Mouse (Mus musculus): ENCODE measurements around the gene Afdn. TPM values are rescaled to one million over a fixed set of nuclear protein-coding genes. Genes with fewer than 3 reads are reported as not detected.
"Not testable (repeated sequence)": the region's sequence is repeated elsewhere in the genome, so short reads cannot be mapped to it uniquely, and the experiment has no call there.

Afdn gene
- total RNA-seq, 2 experiments from 2014 or later: 101 to 105 TPM

GRCm38 (mm10) chr17:13768531-13768930, 8.2 kb downstream of the Afdn start:
- DNase-seq (ENCODE audit: low spot score in 2 of 2): no peak

- peak in 1 of 2 experiments; percentile 33 for DNase-seq (ENCODE audit: low spot score in 2 of 2)
Measured at GRCm38 (mm10) chr17:13769256-13769655, 8.9 kb downstream of the Afdn start.

GRCm38 (mm10) chr17:13777676-13778075, 17.3 kb downstream of the Afdn start:
- DNase-seq (ENCODE audit: low spot score in 2 of 2): no peak

- DNase-seq (ENCODE audit: low spot score in 2 of 2): no peak
Measured at GRCm38 (mm10) chr17:13778865-13779264, 18.5 kb downstream of the Afdn start.

GRCm38 (mm10) chr17:13781948-13782347, 21.6 kb downstream of the Afdn start:
- peak in 1 of 2 experiments; percentile 28 for DNase-seq (ENCODE audit: low spot score in 2 of 2)

- no peak for DNase-seq (ENCODE audit: low spot score in 2 of 2)
Measured at GRCm38 (mm10) chr17:13783469-13783868, 23.1 kb downstream of the Afdn start.

GRCm38 (mm10) chr17:13790033-13790432, 29.7 kb downstream of the Afdn start:
- not testable (repeated sequence) for DNase-seq (ENCODE audit: low spot score in 2 of 2)

- no peak for DNase-seq (ENCODE audit: low spot score in 2 of 2)
Measured at GRCm38 (mm10) chr17:13797691-13798090, 37.4 kb downstream of the Afdn start.

- no peak for DNase-seq (ENCODE audit: low spot score in 2 of 2)
Measured at GRCm38 (mm10) chr17:13802836-13803408, 42.6 kb downstream of the Afdn start.

- DNase-seq (ENCODE audit: low spot score in 2 of 2): no peak
Measured at GRCm38 (mm10) chr17:13806016-13806415, 45.7 kb downstream of the Afdn start.

GRCm38 (mm10) chr17:13817789-13818188, 57.5 kb downstream of the Afdn start:
- no peak for DNase-seq (ENCODE audit: low spot score in 2 of 2)

GRCm38 (mm10) chr17:13819342-13819741, 59.0 kb downstream of the Afdn start:
- DNase-seq (ENCODE audit: low spot score in 2 of 2): no peak

GRCm38 (mm10) chr17:13820676-13821075, 60.3 kb downstream of the Afdn start:
- no peak for DNase-seq (ENCODE audit: low spot score in 2 of 2)

- DNase-seq (ENCODE audit: low spot score in 2 of 2): no peak
Measured at GRCm38 (mm10) chr17:13825421-13825820, 65.1 kb downstream of the Afdn start.

GRCm38 (mm10) chr17:13830234-13830633, 69.9 kb downstream of the Afdn start:
- DNase-seq (ENCODE audit: low spot score in 2 of 2): no peak

- DNase-seq (ENCODE audit: low spot score in 2 of 2): peak in 1 of 2 experiments; percentile 80
Measured at GRCm38 (mm10) chr17:13830636-13831341, 70.5 kb downstream of the Afdn start.

GRCm38 (mm10) chr17:13835876-13836275, 75.5 kb downstream of the Afdn start:
- DNase-seq (ENCODE audit: low spot score in 2 of 2): peak in 1 of 2 experiments; percentile 62

GRCm38 (mm10) chr17:13850175-13850574, 89.8 kb downstream of the Afdn start:
- DNase-seq (ENCODE audit: low spot score in 2 of 2): peak in 1 of 2 experiments; percentile 45

- DNase-seq (ENCODE audit: low spot score in 2 of 2): not testable (repeated sequence)
Measured at GRCm38 (mm10) chr17:13853883-13854282, 93.5 kb downstream of the Afdn start.

- no peak for DNase-seq (ENCODE audit: low spot score in 2 of 2)
Measured at GRCm38 (mm10) chr17:13855396-13855795, 95.1 kb downstream of the Afdn start.

- no peak for DNase-seq (ENCODE audit: low spot score in 2 of 2)
Measured at GRCm38 (mm10) chr17:13856429-13857090, 96.2 kb downstream of the Afdn start.

- DNase-seq (ENCODE audit: low spot score in 2 of 2): no peak
Measured at GRCm38 (mm10) chr17:13865340-13865739, 105.0 kb downstream of the Afdn start.

All from layer of hippocampus, adult 18-20 months (tissue).